Mouse (Mus musculus) layer of hippocampus, adult 2 months (tissue): ENCODE results near the gene Spryd4. TPM values are rescaled to one million over a fixed set of nuclear protein-coding genes. Genes with fewer than 3 reads are reported as not detected.
"Not testable (repeated sequence)": the region's sequence is repeated elsewhere in the genome, so short reads cannot be mapped to it uniquely, and the experiment has no call there.

ENCODE experiments used
- DNase-seq, 2 experiments: peaks; one replicate each; pipeline ENCODE4 v3.0.0; 2022; ENCODE audit warnings: low spot score in 2 of 2
- H3K27ac ChIP-seq: fragments of 200-600 bp; 2 replicates; pipeline ENCODE4 v1.8.1; 2022
- H3K4me3 ChIP-seq: fragments of 200-600 bp; 2 replicates; pipeline ENCODE4 v1.8.1; 2022; ENCODE audit warnings: mild to moderate bottlenecking
- CTCF ChIP-seq: fragments of 200-600 bp; conservative IDR thresholded peaks from 2 replicates; pipeline ENCODE4 v1.8.1; 2022; ENCODE audit warnings: antibody characterized with exemption, mild to moderate bottlenecking, moderate library complexity
- total RNA-seq, 2 experiments: library from RNA; stranded (reverse); gene quantifications; 2 replicates each; pipeline ENCODE4 v1.2.3; 2021

Gene Spryd4
- total RNA-seq, 2 experiments from 2014 or later = 9.5 to 10.4 TPM

DNA sequence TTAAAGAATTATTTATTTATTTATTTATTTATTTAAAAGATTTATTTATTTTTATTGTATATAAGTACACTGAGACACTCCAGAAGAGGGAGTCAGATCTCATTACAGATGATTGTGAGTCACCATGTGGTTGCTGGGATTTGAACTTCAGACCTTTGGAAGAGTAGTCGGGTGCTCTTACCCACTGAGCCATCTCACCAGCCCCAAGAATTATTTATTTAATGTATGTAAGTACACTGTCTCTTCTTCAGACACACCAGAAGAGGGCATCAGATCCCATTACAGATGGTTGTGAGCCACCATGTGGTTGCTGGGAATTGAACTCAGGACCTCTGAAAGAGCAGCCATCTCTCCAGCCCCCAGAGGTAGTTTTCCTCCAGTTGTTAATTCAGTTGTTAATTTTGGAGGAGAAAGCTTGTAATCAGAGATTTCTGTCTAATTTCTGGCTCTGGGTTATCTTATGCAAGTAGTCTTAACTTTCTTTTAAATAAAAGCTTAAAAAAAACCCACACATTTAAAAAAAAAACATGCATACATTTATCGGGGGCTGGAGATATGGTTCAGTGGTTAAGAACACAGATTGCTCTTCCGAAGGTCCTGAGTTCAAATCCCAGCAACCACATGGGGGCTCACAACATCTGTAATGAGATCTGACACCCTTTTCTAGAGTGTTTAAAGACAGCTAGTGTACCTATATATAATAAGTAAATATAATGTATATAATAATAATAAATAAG lies 19.4 kb downstream of the Spryd4 start:
- not testable (repeated sequence) for H3K4me3 ChIP-seq, DNase-seq

DNA sequence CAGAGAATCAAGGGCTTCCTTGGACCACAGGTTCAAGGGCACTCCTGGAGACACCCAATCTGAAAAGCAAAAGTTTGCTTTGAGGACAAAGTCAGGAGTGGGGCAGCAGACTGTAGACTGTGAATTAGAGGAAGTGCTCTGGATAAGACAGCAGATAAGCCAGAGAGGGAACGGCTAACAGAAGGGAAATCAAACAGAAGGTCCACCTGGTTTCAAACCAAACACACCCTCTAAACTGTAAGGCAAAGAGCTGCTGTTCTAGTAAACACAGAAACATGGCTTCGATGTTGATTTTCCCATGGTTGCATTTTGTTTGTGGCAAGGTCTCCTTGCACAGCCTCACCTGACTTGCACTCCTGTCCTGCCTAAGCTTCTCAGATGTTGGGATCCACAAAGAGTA lies 20.1 kb downstream of the Spryd4 start:
- DNase-seq = no peak
- no peak overlapping the region for H3K4me3 ChIP-seq
- no peak for TF ChIP-seq CTCF
- H3K27ac ChIP-seq = no peak overlapping the region

More for the DNA sequence above, 19.4 kb downstream of the Spryd4 start:
- H3K27ac ChIP-seq = not testable (repeated sequence)
- TF ChIP-seq CTCF = 0 out of 2 replicates have a peak, but pooled peaks have one; percentile 9

DNA sequence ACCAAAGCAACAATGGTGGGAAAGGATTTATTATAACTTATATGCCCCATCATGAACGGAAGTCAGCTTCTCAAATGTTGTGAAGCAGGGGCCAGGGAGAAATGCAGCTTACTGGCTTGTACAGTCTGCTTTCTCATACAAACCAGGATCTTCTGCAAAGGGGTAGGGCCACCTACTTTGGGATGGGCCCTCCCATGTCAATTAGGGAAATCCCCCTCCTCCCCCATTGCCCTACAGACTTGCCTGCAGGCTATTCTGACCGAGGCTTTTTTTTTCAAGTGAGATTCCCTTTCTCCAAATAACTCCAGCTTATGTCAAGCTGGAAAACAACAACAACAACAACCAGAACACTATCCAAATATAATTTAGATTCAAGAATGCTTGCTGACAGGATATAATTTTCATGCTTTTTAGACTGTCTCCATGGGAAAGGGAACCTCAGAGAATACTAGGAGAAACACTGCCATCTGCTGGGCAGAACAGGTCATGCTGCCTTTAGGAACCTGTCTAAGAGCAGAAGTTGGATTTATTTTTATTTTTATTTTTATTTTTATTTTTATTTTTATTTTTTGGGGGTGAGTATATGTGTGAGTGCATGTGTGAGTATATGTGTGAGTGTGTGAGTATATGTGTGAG lies 23.2 kb downstream of the Spryd4 start:
- DNase-seq = peak; percentile 64 to 83
- Histone ChIP-seq H3K4me3 (no peak overlapping the region), H3K27ac (no peak overlapping the region)
- peak; percentile 89 for TF ChIP-seq CTCF

DNA sequence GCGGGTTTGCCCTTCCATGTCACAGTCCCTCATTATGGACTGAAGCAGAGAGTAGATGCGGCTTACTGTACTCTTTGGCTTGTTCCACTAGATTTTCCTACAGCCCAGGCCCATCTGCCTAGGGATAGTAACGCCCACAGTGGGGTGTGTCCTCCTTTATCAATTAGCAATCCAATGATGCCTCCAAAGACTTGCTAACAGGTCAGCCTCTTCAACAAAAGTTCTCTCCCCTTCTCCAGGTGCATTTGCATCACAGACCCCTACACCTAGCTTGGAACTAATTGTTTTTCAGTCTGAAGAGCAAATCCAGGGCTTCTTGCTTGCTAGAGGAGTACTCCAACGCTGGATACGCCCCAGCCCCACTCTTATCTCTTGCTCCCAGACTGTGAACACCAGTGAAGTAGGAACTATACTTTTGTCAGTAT lies 24.4 kb downstream of the Spryd4 start:
- no peak for DNase-seq
- H3K27ac ChIP-seq = no peak overlapping the region
- no peak for TF ChIP-seq CTCF
- no peak overlapping the region for H3K4me3 ChIP-seq

DNA sequence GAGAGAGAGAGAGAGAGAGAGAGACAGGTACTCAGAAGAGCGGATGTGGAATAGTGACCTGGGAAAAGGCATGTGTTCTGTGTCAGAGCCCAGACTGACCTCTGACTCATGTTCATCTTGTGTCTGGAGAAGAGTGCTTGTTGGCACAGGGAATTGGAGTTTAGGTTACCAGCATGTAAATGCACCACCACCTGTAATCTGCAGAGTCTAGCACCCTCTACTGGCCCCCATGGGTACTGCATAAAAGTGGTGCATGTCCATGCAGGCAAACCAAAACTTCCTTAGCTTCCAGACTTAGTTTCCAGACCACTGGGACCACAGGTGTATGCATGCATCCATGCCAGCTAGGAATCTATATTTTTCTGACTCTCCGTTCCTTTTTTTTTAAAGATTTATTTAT lies 25.6 kb downstream of the Spryd4 start:
- H3K4me3 ChIP-seq = no peak overlapping the region
- TF ChIP-seq CTCF = peak; percentile 97
- DNase-seq = peak; percentile 46 to 83
- H3K27ac ChIP-seq = no peak overlapping the region

DNA sequence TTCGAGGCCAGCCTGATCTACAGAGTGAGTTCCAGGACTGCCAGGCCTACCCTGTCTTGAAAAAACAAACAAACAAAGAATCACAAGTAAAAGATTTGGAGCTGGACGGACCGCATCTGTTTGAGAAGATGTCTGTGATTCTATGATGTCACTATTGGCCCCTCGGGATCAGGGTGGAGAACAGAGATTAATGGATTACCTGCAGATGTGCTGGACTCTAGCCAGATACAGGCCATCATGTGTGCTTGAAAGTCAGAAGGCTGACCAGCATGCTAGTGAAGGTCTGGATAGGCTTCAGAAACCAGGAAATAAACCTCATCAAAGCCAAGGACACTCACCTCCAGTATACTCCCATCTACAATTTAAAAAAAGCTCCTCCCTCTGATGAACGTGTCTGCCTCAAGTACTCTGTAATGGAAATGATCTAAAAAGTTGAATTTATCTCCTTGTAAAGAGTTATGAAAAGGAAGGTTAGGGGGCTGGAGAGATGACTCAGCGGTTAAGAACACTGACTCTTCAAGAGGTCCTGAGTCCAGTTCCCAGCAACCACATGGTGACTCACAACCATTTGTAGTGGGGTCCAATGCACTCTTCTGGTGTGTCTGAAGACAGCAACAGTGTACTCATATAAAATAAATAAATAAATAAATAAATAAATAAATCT lies 26.2 kb downstream of the Spryd4 start:
- TF ChIP-seq CTCF = no peak
- Histone ChIP-seq H3K27ac (no peak overlapping the region), H3K4me3 (no peak overlapping the region)
- DNase-seq = no peak

DNA sequence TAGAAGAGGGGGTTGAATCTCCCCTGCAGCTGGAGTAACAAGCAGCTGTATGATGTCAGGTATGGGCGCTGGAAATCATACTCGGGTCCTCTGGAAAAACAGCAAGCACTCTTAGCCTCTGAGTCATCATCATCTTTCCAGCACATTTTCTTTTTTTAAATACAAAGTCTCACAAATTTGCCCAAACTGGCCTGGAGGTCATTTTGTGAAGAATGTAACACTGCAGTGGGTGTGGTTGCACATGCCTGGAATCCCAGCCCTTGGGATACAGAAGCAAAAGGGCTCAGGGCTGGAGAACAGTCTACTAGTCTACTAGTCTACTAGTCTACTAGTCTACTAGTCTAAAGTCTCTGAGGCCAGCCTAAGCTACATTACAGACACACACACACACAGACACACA lies 27.3 kb downstream of the Spryd4 start:
- DNase-seq = no peak
- no peak overlapping the region for H3K4me3 ChIP-seq
- TF ChIP-seq CTCF = no peak
- H3K27ac ChIP-seq = no peak overlapping the region

DNA sequence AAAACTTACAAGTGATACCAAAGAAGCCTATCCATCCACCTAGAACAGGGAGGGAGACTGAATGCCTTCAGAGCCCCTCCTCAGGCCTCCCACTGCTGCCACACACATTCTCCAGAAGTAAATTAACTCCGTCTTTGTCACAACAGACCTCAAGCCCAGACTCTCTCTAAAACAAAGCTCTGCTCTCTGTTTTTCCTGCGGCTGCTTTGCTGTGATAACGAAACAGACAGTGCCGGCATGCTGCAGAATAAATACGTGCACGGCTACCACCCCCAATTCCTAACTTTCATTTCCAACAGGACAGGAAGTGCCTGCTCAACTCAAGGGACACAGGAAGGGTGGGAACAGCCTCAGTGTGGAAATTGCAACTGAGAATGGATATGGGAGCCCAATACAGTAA lies 31.6 kb downstream of the Spryd4 start, which contains the start of gene Rbms2:
Gene Rbms2 (minus strand): TSS at position 309 of the 400 bp plus-strand sequence.
- H3K27ac ChIP-seq = peak within 1 kb of the TSS; percentile 75
- no peak for TF ChIP-seq CTCF
- DNase-seq = no peak
- H3K4me3 ChIP-seq = peak within 1 kb of the TSS; percentile 45

DNA sequence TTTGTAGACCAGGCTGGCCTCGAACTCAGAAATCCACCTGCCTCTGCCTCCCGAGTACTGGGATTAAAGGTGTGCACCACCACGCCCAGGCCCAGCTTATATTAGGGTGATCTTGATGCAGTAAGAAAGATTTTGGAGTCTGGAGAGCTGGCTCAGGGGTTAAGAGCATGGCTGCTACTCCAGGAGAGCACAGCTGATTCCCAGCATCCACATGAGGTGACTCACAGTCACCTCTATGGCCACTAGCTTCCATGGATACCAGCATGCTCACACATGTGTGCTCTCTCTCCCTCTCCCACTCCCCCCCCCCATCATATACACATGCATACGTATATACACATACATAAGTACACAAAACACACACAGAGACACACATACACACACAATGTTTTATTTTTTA lies 34.3 kb downstream of the Spryd4 start:
- no peak for DNase-seq
- no peak overlapping the region for H3K27ac ChIP-seq
- H3K4me3 ChIP-seq = no peak overlapping the region
- TF ChIP-seq CTCF = no peak

DNA sequence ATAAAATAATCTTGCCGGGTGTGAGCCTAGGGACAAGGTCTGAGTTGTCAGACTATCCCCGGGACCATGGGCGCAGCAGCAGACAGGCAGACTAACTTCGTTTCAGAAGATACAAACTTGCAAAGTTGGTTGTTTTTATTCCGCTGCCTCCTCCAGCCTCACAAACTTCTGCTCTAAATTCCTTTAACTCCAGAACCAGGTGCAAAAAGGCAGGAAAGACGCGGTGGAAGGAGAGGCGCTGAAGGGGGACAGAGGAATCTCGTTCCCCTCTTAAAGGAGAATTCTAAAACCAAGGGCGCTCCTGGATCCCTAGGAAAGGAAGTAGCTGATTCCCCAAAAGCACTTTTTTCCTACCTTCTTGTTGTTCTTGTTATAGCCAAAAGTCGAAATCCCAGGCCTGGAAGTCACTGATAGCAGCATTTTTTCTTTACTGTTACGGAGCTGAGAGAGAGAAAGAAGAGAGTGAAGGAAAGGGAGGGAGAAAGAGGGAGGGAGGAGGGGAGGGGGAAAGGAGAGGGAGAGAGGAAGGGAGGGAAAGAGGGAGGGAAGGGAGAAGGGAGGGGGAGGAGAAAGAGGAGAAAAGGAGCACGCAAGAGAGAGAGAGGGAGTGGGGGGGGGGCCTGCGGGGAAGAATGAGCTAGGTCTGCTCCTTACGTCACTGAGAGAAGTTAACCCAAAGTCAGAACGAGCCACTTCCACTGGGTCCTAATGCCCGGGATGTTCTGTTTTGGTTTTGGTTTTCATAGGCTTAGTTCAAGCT lies 35.4 kb downstream of the Spryd4 start:
- peak; percentile 53 to 61 for DNase-seq
- TF ChIP-seq CTCF = no peak
- H3K27ac ChIP-seq = peak overlapping the region; percentile 72
- peak overlapping the region; percentile 67 for H3K4me3 ChIP-seq

DNA sequence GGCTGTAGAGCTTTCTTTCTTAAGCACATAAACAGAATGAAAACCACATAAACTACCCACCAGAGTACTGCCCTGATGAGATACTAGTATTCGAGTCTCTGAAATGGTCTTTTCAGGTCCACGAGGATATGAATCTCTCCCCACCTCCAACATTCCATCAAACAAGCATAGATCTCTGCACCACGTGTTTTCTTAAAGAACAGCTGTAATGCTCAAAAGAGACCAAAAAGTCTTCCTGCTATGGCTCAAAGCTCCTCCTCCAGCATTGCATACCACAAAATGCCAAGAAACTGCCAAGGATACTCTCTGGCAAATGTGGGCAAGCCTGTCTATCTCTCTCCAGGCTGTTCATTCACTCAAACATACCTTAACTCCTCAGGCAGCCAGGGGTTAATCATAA lies 36.3 kb downstream of the Spryd4 start:
- no peak for DNase-seq
- no peak for TF ChIP-seq CTCF
- Histone ChIP-seq H3K27ac (0 out of 2 replicates have a peak overlapping the region, but pooled peaks have one; percentile 72), H3K4me3 (peak overlapping the region; percentile 67)

DNA sequence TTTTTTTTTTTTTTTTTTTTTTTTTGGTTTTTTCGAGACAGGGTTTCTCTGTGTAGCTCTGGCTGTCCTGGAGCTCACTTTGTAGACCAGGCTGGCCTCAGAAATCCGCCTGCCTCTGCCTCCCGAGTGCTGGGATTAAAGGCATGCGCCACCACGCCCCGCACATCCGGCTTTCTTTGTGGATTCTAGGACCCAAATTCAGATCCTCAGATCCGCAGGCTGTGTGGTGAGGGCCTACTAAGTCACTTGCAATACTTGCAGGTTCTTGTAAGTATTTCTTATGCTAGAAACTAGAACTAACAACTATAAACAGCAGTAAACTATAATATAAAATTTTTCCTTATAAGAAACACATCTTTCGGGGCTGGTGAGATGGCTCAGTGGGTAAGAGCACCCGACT lies 40.3 kb downstream of the Spryd4 start:
- not testable (repeated sequence) for H3K27ac ChIP-seq, DNase-seq, H3K4me3 ChIP-seq

DNA sequence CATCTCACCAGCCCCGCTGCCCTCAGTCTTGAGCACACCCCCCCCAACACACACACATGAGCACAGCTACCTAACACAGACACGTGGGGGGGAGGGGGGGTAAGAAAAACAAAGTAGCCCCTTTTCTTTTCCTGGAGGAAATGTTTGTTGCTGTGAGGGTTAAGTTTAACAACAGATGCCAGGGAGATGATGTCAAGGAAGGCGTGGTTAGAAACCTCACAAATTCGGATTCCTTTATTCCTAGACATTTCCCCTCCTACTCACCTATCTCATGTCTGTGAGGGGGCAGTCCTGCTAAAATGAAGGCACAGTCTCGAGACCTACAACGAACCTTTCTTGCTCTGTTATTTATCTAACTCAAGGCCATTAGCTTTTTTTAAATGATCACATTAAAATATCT lies 44.5 kb downstream of the Spryd4 start:
- DNase-seq = no peak
- TF ChIP-seq CTCF = no peak
- H3K27ac ChIP-seq = no peak overlapping the region
- no peak overlapping the region for H3K4me3 ChIP-seq

DNA sequence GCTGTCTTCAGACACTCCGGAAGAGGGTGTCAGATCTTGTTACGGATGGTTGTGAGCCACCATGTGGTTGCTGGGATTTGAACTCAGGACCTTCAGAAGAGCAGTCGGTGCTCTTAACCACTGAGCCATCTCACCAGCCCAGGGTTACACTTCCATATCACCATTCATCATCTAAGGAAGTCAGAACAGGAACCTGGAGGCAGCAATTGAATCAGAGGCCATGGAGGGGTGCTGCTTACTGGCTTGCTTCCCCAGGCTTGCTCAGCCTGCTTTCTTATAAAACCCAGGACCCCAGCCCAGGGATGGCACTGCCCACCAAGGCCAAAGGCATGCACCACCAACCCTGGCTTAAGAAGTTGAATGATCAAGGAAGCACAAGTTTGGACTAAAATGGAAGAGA lies 45.9 kb downstream of the Spryd4 start:
- not testable (repeated sequence) for H3K4me3 ChIP-seq, H3K27ac ChIP-seq, DNase-seq
